Mouse (Mus musculus) myocyte (in vitro differentiated cells): ENCODE measurements at regions not wholly inside any gene's neighbourhood (a gene's known extent, or its start where the extent isn't known, plus 50 kb on each side); places are given as distances from the start of the nearest gene placed in this dataset.

ENCODE experiments used
- H3K27me3 ChIP-seq: one replicate; pipeline ENCODE4 v1.6.1; 2011; ENCODE audit not compliant: control insufficient read depth, insufficient read depth, insufficient read length
- H3K36me3 ChIP-seq: one replicate; pipeline ENCODE4 v1.6.1; 2011; ENCODE audit not compliant: control insufficient read depth, insufficient read depth
- H3K4me2 ChIP-seq: one replicate; pipeline ENCODE4 v1.6.1; 2011; ENCODE audit warnings: low read depth, control low read depth
- H3K4me3 ChIP-seq: one replicate; pipeline ENCODE4 v1.5.1; 2011; ENCODE audit warnings: mild to moderate bottlenecking, control low read depth, moderate library complexity
- H3K79me2 ChIP-seq: one replicate; pipeline ENCODE4 v1.6.1; 2011; ENCODE audit not compliant: control insufficient read depth, insufficient read depth
- H3ac ChIP-seq: one replicate; pipeline ENCODE4 v1.6.1; 2011; ENCODE audit not compliant: control insufficient read depth, insufficient read length
- CEBPB ChIP-seq: IDR thresholded peaks from 2 replicates; pipeline ENCODE4 v1.6.1; 2011; ENCODE audit warnings: mild to moderate bottlenecking, moderate library complexity; ENCODE audit not compliant: poor library complexity, insufficient read depth, severe bottlenecking
- E2F4 ChIP-seq: IDR thresholded peaks from one replicate; pipeline ENCODE4 v1.6.1; 2011; ENCODE audit warnings: mild to moderate bottlenecking, control low read depth, moderate library complexity; ENCODE audit not compliant: insufficient read depth
- MAX ChIP-seq: IDR thresholded peaks from one replicate; pipeline ENCODE4 v1.6.1; 2011; ENCODE audit warnings: low read depth, mild to moderate bottlenecking, control low read depth
- MYOD1 ChIP-seq, 3 experiments: IDR thresholded peaks; one replicate each; pipeline ENCODE4 v1.6.1; 2011; ENCODE audit warnings: control low read depth in 2 of 3, low read depth in 2 of 3, mild to moderate bottlenecking in 2 of 3, moderate library complexity in 1 of 3; ENCODE audit not compliant: insufficient read length in 2 of 3, control insufficient read depth in 1 of 3
- MYOG ChIP-seq, 3 experiments: IDR thresholded peaks; one replicate each; pipeline ENCODE4 v1.6.1; 2011; ENCODE audit warnings: control low read depth in 2 of 3, low read depth in 2 of 3, mild to moderate bottlenecking in 2 of 3; ENCODE audit not compliant: insufficient read length in 2 of 3, control insufficient read depth in 1 of 3, insufficient read depth in 1 of 3
- POLR2A ChIP-seq: IDR thresholded peaks from one replicate; pipeline ENCODE4 v1.6.1; 2011; ENCODE audit warnings: low read depth, mild to moderate bottlenecking, control low read depth, moderate library complexity; ENCODE audit not compliant: insufficient read length
- POLR2AphosphoS2 ChIP-seq: IDR thresholded peaks from one replicate; pipeline ENCODE4 v1.6.1; 2011; ENCODE audit warnings: low read depth, control low read depth; ENCODE audit not compliant: insufficient read length
- REST ChIP-seq: IDR thresholded peaks from one replicate; pipeline ENCODE4 v1.6.1; 2011; ENCODE audit warnings: mild to moderate bottlenecking, control low read depth, moderate library complexity; ENCODE audit not compliant: insufficient read depth, insufficient read length
- SRF ChIP-seq: IDR thresholded peaks from one replicate; pipeline ENCODE4 v1.6.1; 2011; ENCODE audit warnings: low read depth; ENCODE audit not compliant: control insufficient read depth, insufficient read length
- TCF12 ChIP-seq: IDR thresholded peaks from one replicate; pipeline ENCODE4 v1.6.1; 2011; ENCODE audit warnings: mild to moderate bottlenecking, control low read depth; ENCODE audit not compliant: poor library complexity, insufficient read depth, severe bottlenecking
- TCF3 ChIP-seq: IDR thresholded peaks from one replicate; pipeline ENCODE4 v1.6.1; 2011; ENCODE audit warnings: low read depth, control low read depth; ENCODE audit not compliant: insufficient read length
- USF1 ChIP-seq: IDR thresholded peaks from one replicate; pipeline ENCODE4 v1.6.1; 2011; ENCODE audit warnings: low read depth, mild to moderate bottlenecking, control low read depth, moderate library complexity

DNA sequence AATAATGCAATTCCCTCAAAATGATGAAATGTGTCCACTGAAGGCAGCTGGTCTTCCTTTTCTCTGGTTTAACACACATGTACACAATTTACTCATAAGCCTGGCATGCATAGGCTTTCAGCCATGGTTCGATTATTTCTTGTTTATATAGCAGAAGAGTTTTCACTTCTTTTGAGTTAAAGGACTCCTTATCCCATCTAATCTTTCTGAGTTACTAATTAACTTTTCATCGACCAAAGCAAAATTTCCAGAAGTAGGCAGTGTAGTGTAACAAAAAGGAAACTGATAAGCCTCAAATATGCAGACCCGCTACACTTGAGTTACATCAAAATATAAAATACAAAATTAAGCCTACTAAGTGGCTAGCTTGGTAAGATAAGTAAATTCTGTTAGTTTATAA lies 620.5 kb upstream of the Akr1e1 start:
- no peak overlapping the region for H3K4me2 ChIP-seq
- no peak overlapping the region for H3K4me3 ChIP-seq
- TF ChIP-seq SRF, result no peak
- TF ChIP-seq E2F4, result no peak
- no peak for TF ChIP-seq MYOD1 (IDR thresholded peaks at IDR 0.05; ENCODE audit: control insufficient read depth in 1 of 3, insufficient read length in 2 of 3, low read depth in 2 of 3)
- TF ChIP-seq USF1, result no peak
- TF ChIP-seq TCF12, result no peak
- TF ChIP-seq MAX, result no peak
- TF ChIP-seq REST, result no peak
- no peak for TF ChIP-seq CEBPB
- TF ChIP-seq POLR2AphosphoS2, result no peak
- TF ChIP-seq TCF3, result no peak
- TF ChIP-seq POLR2A, result no peak
- TF ChIP-seq MYOG (IDR thresholded peaks at IDR 0.05; ENCODE audit: control insufficient read depth in 1 of 3, insufficient read depth in 1 of 3, insufficient read length in 2 of 3, low read depth in 2 of 3), result no peak
- no peaks in the 10 kb centered on the region for H3K27me3 ChIP-seq
- H3ac ChIP-seq, result no peak overlapping the region
- H3K79me2 ChIP-seq, result no peaks in the 10 kb centered on the region
- no peaks in the 10 kb centered on the region for H3K36me3 ChIP-seq

DNA sequence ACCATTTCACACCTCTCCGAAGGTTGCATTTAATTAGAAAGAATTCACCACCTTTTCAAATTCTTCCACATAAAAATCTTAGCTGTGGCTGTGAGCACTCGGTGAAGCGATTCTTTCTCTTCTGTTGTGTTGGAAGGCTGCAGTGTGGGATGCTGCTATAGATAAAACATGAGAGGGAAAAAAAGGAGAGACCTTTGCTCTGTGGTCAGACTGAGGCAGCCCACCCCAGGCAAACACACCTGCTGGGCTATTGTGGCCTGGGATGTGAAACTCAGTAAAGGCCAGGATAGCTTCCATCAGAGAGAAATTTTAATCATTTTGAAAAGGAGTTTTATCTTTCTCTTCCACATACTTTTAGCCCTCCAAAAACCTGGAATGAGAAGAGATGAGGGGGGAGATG lies 625.3 kb upstream of the Akr1e1 start:
- TF ChIP-seq MYOG (IDR thresholded peaks at IDR 0.05; ENCODE audit: control insufficient read depth in 1 of 3, insufficient read depth in 1 of 3, insufficient read length in 2 of 3, low read depth in 2 of 3), result no peak
- TF ChIP-seq SRF, result no peak
- TF ChIP-seq E2F4, result no peak
- no peak for TF ChIP-seq USF1
- no peak for TF ChIP-seq POLR2A
- TF ChIP-seq MYOD1 (IDR thresholded peaks at IDR 0.05; ENCODE audit: control insufficient read depth in 1 of 3, insufficient read length in 2 of 3, low read depth in 2 of 3), result no peak
- no peak for TF ChIP-seq MAX
- no peak for TF ChIP-seq TCF12

DNA sequence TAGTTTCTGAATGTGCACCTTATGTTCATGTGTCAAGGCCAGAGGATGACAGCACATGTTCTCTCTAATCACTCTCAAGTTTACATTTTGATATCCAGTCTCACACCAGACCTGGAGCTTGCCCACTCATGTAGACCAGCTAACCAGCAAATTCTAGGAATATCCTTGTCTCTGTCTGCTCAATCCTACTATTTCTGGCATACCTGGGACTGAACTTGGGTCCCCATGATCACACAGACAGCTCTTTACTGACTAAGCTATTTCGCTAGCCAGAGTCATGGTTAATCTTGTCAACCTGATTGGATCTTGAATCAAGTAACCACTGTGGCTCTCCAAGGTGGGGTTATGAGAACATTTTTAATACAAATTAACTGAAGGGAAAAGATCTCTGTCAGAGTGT lies 625.9 kb upstream of the Klf6 start:
- TF ChIP-seq MAX (no peak), MYOG (IDR thresholded peaks at IDR 0.05; ENCODE audit: control insufficient read depth in 1 of 3, insufficient read depth in 1 of 3, insufficient read length in 2 of 3, low read depth in 2 of 3) (no peak), CEBPB (no peak), SRF (no peak)

More for the DNA sequence above, 625.3 kb upstream of the Akr1e1 start:
- Histone ChIP-seq H3K27me3 (no peaks in the 10 kb centered on the region), H3ac (no peak overlapping the region), H3K4me3 (no peak overlapping the region), H3K36me3 (no peaks in the 10 kb centered on the region), H3K4me2 (no peak overlapping the region), H3K79me2 (no peaks in the 10 kb centered on the region)

DNA sequence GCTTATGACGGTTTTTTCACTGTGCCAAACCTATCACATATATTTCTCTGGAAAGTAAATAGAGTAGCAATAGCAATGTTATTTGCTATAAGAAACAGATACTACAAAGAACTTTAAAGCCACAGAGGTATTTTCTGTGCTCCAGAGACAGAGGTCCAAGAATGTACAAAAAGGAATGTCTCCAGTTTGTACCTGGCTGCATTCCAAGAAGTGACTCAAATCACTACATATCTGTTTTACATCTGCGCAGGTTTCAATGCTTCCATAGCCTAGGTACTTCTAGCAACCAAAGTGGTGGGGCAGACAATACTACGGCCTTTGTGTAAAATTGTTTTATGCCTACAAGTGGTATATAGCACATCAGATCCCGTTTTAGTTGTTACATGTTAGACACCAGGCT lies 620.7 kb upstream of the Klf6 start:
- H3K4me3 ChIP-seq, result no peak overlapping the region
- no peak for TF ChIP-seq MAX
- no peak for TF ChIP-seq REST
- no peak overlapping the region for H3K4me2 ChIP-seq
- no peaks in the 10 kb centered on the region for H3K27me3 ChIP-seq
- H3ac ChIP-seq, result no peak overlapping the region
- no peaks in the 10 kb centered on the region for H3K79me2 ChIP-seq
- H3K36me3 ChIP-seq, result no peaks in the 10 kb centered on the region

More for the DNA sequence above, 625.9 kb upstream of the Klf6 start:
- Histone ChIP-seq H3K27me3 (no peaks in the 10 kb centered on the region), H3ac (no peak overlapping the region), H3K79me2 (no peaks in the 10 kb centered on the region), H3K36me3 (no peaks in the 10 kb centered on the region), H3K4me2 (no peak overlapping the region), H3K4me3 (no peak overlapping the region)

DNA sequence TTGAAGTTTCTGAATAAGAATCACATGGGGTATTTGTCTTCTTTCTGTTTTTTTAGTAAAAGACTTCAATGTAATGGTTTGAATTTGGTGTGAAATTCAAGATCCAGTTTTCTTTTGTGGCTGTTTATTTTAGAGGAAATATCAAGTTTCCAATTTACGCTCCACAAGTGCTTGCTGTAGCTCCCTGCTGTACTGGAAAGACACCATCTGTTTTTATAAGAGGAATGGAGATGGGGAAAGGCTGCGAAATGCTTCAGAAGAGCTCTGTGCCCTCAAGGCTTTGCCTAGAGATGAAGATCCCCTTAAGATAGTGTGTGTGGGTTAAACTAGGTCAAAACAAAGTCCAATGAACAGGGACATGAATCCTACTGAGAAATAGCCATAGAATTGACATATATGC lies 618.5 kb upstream of the Klf6 start:
- Histone ChIP-seq H3K27me3 (no peaks in the 10 kb centered on the region), H3K36me3 (no peaks in the 10 kb centered on the region), H3ac (no peak overlapping the region), H3K4me3 (no peak overlapping the region), H3K4me2 (peak overlapping the region; percentile 31), H3K79me2 (no peaks in the 10 kb centered on the region)
- no peak for TF ChIP-seq USF1
- no peak for TF ChIP-seq MYOD1 (IDR thresholded peaks at IDR 0.05; ENCODE audit: control insufficient read depth in 1 of 3, insufficient read length in 2 of 3, low read depth in 2 of 3)
- no peak for TF ChIP-seq MAX
- no peak for TF ChIP-seq TCF12
- TF ChIP-seq REST, result no peak
- no peak for TF ChIP-seq TCF3

DNA sequence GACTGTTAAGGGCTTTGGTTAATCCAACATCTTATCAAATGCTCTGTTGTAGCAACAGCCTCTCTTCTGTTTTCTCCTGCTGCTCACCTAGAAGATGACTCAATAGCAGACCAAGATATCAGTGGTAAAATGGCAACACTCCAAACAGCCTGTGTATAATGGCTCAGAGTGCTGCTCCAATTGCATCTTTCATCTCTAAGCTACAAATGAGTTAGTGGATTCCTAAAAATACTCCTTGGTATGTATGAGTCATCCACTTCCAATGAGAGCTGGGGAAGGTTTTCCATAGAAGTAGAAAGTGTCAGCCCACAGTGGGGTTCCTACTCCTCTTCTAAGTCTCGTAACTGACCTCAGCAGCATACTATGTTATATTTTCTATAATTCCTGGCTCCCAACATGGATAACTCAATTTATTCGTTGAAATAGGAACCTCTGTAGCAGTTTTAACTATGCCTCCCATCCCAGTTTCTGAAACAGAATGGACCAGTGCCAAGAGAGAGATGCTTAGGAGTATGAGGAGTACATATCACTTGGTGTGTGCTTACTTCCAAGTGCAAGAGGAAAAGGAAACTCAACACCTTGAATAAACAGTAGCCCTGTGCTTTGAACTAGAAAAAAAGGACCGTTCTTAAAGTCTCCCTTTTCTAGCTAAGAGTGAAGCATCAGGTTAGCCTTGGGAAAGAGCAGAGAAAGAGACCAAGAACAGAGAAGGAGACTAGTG lies 612.5 kb upstream of the Klf6 start:
- Histone ChIP-seq H3K27me3 (no peaks in the 10 kb centered on the region), H3ac (no peak overlapping the region), H3K4me3 (no peak overlapping the region), H3K4me2 (peak overlapping the region; percentile 55), H3K79me2 (no peaks in the 10 kb centered on the region), H3K36me3 (no peaks in the 10 kb centered on the region)
- TF ChIP-seq POLR2A, result no peak
- TF ChIP-seq CEBPB, result 0 out of 2 replicates have a peak, but pooled peaks have one; percentile 13
